Mouse (Mus musculus) left cerebral cortex, adult 9 months (tissue): ENCODE results near the gene Nat8f4.
A peak's percentile ranks its signal among the peaks of the same experiment; 100 is the strongest.
"Not testable (repeated sequence)": the region's sequence is repeated elsewhere in the genome, so short reads cannot be mapped to it uniquely, and the experiment has no call there.

ENCODE experiments used
- DNase-seq, 2 experiments: peaks; one replicate each; pipeline ENCODE4 v3.0.0; 2022; ENCODE audit warnings: low spot score in 2 of 2

Nat8f4 gene

DNA sequence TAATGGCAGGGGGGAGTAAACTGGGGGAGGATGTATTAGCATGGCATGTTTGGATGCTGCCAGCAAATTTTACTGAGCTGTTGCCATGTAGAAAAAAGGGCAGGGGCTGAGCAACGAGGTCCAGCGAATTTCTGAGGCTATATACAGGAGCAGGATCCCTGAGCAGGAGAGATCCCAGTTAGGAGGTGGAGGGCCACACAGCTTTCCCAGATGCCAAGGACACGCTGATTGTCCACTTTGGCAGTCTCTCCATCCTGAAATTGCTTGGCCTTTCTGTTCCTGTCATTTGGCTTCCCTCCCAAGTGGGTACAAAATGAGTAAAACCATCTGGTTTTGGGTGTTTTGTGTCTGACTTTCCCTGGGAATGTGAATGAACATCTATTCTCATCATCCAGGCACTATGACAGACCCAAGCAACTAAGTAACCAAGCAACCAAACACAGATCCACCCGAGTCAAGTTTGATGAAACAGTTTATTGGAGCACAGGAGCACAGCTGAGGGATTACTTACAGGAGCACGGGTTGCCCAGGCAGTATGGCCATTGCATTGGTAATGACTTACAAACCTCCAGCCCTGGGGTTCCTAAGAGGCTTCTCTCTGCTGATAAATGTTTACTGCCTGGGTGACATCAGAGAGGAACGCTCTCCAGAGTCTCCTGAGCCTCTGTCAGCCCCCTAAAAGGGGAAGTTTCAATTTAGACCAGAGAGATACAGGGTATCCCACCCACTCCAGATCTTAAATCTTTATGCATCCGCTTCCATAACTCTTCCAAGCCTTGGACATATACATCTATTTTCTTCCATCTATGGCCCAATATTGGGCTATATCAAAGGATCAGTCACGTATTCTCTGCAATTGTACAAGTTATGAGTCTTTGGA lies 5.8 kb downstream of the Nat8f4 start:
- not testable (repeated sequence) for DNase-seq

DNA sequence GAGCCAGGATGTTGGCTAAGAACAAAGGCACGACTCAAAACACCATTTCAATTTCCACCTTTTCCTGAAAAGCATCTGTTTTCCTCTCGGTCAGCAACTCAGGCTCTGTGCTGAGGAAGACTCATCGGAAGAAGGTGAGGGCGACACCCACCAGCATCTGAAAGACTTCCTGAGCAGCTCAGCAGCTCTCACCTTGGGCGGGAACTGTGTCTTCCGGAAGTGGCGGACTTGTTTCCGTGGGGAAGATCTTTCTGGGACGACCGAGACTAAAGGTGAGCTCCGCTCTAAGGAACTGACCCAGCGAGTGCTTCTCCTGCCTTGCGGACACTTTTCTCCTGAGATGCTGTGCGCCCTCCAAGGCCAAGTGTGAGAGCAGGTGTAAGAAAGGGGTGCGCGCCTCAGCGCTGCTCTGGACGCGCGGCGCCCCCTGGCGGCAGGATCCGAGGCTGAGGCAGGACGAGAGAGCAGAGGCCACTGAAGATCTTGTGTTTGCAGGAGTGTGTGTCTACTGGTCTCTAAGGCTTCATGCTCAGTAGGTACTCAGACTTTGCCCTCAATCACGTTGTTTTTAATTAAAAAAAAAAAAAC lies 9.5 kb downstream of the Nat8f4 start:
- DNase-seq = not testable (repeated sequence)

DNA sequence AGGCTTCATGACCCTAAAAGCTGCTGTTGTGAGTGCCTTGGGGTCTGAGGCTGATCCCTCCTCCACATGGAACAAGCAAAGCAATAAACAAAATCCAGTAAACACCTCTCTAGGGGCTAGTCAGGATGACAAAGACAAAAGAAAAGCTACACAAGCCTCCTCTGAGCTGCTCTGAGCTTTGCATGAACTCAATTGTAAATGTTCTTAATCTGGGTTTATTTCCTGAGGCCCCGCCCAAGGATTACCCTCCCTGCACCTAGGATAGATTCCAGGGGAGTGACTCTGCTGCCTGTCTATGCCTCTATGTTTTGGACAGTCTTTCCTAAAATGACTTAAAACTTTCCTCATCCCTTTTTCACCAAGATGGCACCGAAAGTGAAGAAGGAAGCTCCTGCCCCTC lies 15.7 kb downstream of the Nat8f4 start:
- DNase-seq = no peak

DNA sequence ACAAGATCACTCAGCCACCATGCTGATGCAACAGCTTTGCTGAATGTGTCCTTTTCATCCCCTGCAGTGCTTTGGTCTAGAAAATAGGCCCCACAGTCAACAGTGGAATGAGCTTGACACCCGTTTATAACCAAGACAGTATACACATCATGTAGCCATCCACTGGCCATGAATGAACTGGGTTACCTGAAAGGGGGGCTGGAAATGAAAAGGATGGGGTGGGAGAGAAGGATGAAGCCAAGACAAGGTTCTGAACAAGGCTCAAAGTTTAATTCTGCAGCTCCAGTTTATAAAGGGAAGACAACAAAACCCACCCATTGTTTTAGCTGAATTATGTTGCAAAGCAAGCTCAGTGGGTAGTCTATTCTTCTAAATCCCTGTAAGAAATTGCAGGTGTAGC lies 20.4 kb downstream of the Nat8f4 start:
- no peak for DNase-seq

DNA sequence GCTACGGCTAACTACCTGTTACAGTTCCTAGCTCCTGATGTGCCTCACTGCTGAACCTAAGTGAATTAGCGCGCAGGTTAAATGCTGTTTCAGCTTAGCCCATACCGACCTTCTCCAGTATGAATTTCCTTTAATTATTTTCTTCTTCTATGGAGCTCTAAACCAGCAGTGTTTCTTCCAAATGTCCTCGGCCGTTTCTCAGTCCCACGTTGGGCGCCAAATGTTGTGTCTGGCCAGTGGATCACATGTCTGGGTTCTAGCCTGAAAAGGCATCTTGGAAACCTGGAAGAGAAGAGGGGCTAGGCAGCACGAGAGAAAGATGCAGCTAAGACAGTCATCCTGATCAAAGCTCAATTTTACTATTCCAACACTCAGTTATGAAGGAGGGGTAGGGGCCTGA lies 21.4 kb downstream of the Nat8f4 start:
- not testable (repeated sequence) for DNase-seq

DNA sequence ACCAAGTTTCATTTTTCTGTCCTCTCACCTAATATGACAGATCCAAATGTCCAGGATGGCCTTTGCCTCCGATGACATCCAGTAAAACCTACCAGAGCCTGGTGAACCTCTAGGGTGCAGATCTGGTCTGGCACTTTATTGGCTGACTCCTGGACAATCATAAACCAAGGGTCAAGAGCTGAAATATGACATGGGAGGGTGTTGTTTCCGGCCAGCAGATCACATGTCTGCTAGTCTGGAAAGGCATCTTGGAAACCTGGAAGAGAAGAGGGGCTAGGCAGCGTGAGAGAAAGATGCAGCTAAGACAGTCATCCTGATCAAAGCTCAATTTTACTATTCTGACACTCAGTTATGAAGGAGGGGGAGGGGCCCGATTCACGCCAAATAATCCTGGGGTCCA lies 35.7 kb downstream of the Nat8f4 start, which contains the start of gene Nat8f2:
Gene Nat8f2, minus strand, starts transcription at position 153 of the 400 bp plus-strand sequence.
- DNase-seq = not testable (repeated sequence)

DNA sequence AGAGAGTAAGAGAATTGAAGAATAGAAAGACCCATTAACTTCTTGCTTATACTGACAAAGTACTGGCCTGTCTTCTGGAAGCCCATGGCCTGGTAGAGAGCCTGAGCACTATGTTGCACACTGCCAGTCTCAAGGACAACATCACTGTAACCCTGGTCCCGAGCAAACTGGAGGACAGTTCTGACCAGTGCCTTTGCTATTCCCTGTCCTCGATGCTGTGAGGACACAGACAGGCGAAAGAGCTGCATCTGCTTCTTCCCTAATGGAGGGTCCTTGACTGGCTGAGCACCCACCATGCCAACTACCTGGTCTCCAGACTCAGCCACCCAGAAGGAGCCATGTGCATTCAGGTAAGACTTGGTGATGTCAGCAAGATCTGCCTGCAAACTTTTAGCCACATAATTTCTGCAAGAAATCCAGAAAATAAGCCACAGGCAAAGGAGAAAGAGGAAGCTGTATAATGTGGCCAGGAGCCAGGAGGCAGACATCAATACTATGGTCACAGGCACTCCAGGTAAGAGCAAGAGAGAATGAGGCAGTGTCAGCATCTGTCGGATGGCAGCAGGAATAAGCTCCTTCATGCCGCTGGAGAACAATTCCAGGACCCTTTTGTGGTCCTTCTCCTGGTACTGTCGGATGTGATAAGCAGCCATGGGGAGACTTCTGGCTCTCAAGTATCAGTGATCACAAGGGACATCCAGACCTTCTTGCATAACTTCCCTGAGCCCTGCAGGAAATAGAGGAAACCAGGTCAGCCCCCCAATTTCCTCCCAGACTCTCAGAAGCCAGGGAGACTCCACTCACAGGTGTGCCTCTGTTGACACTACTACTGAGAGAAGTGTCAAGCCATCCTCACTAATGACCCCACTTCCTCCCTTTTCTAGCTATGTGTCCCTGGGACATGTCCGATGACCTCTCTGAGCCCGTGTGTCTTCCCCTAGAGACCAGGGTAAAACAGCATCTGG lies 36.7 kb downstream of the Nat8f4 start:
- DNase-seq = no peak

- DNase-seq = not testable (repeated sequence)
Measured at GRCm38 (mm10) chr6:85866995-85867394, 37.7 kb downstream of the Nat8f4 start.

DNA sequence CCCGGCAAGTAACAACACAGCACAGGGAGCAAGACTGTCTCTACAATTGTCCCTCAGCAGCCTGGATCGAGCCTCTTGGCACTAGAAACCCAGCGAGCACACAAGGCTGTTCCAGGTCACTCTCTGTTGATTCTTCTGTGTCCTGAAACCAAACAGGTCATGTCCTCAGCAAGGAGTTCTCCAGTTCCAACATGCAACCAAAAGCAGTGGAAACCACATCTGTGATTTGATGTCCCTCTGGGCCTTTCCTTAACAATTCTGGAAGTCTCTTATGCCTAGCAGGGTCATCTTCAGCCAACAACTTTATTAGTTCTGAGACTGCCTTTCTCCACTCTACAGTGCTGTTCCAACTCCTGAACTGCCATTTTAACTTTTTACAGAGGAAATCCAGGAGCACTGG lies 38.5 kb downstream of the Nat8f4 start:
- DNase-seq = not testable (repeated sequence)

- not testable (repeated sequence) for DNase-seq
Measured at GRCm38 (mm10) chr6:85864900-85865639, 39.6 kb downstream of the Nat8f4 start.

DNA sequence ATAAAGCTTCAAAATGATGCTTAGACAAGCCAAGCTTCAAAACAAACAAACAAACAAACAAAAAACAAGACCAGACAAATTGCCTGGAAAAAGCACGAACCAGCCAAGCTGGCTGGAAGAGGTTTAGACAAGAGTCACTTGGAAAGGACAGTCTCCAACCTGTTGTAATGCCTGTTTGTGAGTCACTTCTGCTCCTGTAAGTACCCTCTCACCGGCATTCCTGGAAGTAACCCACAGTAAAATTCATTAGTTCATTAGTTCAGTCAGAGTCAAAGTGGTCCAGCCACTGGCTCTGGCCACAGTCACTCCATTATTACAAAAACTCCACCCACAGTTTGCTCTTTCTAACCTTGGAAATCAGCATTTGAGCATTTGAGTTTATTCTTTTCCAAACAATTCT lies 40.8 kb downstream of the Nat8f4 start:
- DNase-seq = no peak

DNA sequence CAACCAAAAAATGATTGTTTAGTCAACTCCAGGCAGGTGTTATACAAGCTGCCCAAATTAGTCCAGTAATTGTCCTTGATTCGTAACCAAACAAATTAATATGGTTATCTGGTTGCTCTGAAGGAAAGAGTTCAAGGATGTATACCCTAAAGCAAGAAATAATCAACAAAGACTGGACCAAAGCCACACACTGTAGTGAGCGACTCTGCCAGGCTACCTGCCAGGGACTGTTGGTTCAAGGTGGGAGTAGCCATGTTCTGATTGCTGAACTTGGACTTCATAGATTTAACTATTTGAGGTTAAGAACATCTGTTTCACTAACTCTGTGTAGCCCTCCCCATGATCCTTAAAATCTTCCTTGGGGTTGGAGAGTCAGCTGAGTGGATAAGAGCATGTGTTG lies 41.5 kb downstream of the Nat8f4 start:
- no peak for DNase-seq

DNA sequence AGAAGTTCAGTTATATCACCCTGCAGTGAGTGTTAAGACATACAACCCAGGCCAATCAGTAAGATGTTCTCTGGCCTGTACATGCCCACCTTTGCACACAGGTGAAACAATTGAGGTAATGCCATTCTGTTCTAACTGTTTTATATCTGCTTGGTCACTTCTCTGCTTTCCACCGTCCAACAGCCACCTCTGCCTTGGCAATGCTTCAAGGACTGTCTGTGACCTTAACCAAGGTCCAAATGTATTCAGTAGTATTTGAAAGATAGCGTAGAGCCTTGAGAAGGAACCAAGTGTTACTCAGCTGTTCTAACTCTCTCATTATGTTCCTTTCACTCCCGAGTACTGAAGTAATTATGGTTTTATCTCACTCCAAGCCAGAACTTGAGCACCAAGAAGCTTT lies 42.1 kb downstream of the Nat8f4 start:
- no peak for DNase-seq

GRCm38 (mm10) chr6:85861247-85861646 lies 43.4 kb downstream of the Nat8f4 start:
- DNase-seq = no peak

GRCm38 (mm10) chr6:85856194-85856678 lies 48.4 kb downstream of the Nat8f4 start:
- peak; percentile 78 to 79 for DNase-seq

DNA sequence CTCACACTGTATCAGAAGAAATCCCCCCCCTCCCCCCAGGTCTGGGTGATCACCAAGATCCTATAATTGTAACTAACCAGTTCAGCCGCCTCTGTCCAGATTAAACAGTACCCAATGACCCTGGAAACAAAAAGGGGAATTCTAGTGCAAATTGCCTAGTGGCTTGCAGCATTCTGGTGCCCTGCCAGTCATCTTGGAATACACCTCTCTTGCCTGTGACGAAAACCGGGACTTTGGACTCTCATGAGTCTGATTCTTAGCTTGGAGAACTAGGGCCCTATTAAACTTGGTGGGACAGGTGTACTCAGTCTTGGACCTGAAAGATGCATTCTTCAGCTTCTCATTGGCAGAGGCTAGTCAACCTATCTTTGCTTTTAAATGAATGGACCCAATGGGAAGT lies 51.2 kb downstream of the Nat8f4 start:
- no peak for DNase-seq

DNA sequence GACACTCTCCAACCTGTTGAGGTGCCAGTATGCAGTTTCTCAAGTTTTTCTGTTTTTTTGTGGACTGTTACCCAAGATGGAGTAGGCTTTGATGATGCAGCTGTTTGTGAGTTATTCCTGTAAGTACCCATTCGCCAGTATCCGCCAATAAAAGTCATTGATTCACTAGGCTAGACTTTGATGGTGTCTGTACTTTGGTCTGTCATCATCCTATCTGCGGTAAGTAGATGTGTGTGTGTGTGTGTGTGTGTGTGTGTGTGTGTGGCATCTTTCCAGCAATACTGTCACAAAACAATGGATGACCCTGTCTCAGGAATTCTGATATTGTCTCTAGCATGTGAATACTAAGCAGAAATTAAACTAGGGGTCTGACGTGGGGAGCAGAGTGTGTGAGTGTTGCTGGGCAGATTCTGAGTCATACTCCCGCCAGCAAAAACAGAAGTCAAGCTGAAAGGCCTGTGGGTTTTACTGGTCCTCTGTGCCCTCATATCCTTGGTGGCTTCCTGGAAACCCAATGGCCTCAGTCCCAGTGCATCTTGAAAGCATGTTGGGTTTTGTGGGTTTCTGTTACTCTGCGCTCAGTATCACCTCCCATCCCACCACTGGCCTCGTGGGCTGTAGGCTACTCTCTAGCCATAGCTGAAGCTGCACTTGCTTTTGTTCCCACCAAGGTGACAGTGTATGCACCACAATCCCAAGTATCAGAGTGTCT lies 53.5 kb downstream of the Nat8f4 start:
- DNase-seq = no peak

GRCm38 (mm10) chr6:85849240-85849639 lies 55.4 kb downstream of the Nat8f4 start:
- DNase-seq = no peak
